Mouse (Mus musculus) midbrain, postnatal 0 days (tissue): ENCODE measurements around the gene Them7. TPM values are rescaled to one million over a fixed set of nuclear protein-coding genes. Genes with fewer than 3 reads are reported as not detected.

Experiments
- ATAC-seq: fragments of 200-750 bp; cut with Nextera tagmentation; 2 replicates; pipeline ENCODE4 v1.8.0; 2017; ENCODE audit warnings: moderate number of reproducible peaks, mild to moderate bottlenecking, moderate TSS enrichment, moderate library complexity; ENCODE audit not compliant: low FRiP score
- DNase-seq: peaks from one replicate; pipeline ENCODE4 v3.0.0-alpha.2; 2015; ENCODE audit warnings: low spot score
- H3K27ac ChIP-seq: fragments of 300-500 bp; sonication (generic); 2 replicates; pipeline ENCODE4 v1.5.1; 2014; ENCODE audit warnings: low read depth, mild to moderate bottlenecking, low read length, mixed read lengths
- H3K27me3 ChIP-seq: fragments of 300-500 bp; sonication (generic); 2 replicates; pipeline ENCODE4 v1.6.1; 2014; ENCODE audit warnings: low read length, control low read depth, mixed read lengths; ENCODE audit not compliant: insufficient read depth
- H3K36me3 ChIP-seq: fragments of 300-500 bp; sonication (generic); 2 replicates; pipeline ENCODE4 v1.6.1; 2014; ENCODE audit warnings: low read length, control low read depth, mixed read lengths; ENCODE audit not compliant: insufficient read depth
- H3K4me1 ChIP-seq: fragments of 300-500 bp; sonication (generic); 2 replicates; pipeline ENCODE4 v1.6.1; 2014; ENCODE audit warnings: mild to moderate bottlenecking, control low read depth, antibody characterized with exemption, low read length, mixed read lengths; ENCODE audit not compliant: insufficient read depth
- H3K4me2 ChIP-seq: fragments of 300-500 bp; sonication (generic); 2 replicates; pipeline ENCODE4 v1.6.1; 2014; ENCODE audit warnings: low read depth, mild to moderate bottlenecking, low read length, mixed read lengths; ENCODE audit not compliant: poor library complexity, severe bottlenecking
- H3K4me3 ChIP-seq: fragments of 300-500 bp; sonication (generic); 2 replicates; pipeline ENCODE4 v1.5.1; 2014; ENCODE audit warnings: low read depth, mild to moderate bottlenecking, low read length, moderate library complexity
- H3K9ac ChIP-seq: fragments of 300-500 bp; sonication (generic); replicated peaks from 2 replicates; pipeline ENCODE4 v1.6.1; 2014; ENCODE audit warnings: mild to moderate bottlenecking, low read length, moderate library complexity, mixed read lengths; ENCODE audit not compliant: poor library complexity, severe bottlenecking
- H3K9me3 ChIP-seq: fragments of 300-500 bp; sonication (generic); 2 replicates; pipeline ENCODE4 v1.6.1; 2016; ENCODE audit warnings: low read length, control low read depth
- CTCF ChIP-seq: IDR thresholded peaks from 2 replicates; pipeline ENCODE4 v1.5.1; 2016; ENCODE audit warnings: antibody characterized with exemption, mild to moderate bottlenecking
- WGBS: fragments of 180-500 bp; shearing (Covaris S2); extraction: QIAGEN DNeasy Blood & Tissue Kit; methylation state at CpG from one replicate; pipeline ENCODE4 v1.1.7; 2014; 5-methylcytosine and 5-hydroxymethylcytosine counted together
- polyA plus RNA-seq: library from polyadenylated mRNA; unstranded; fragments of >200 nt; fragmentation: Nextera tagmentation; extraction: Ambion mirVana; gene quantifications from 2 replicates; pipeline ENCODE4 v1.2.1, GENCODE M21; 2015
- total RNA-seq: library from RNA; depleted of rRNA; stranded (reverse); fragments of >200 nt; gene quantifications from 2 replicates; pipeline ENCODE4 v1.2.3, GENCODE M21; 2014; rRNA removed

Them7 gene
- total and polyA plus RNA-seq, 2 experiments from 2014 or later = not detected

DNA sequence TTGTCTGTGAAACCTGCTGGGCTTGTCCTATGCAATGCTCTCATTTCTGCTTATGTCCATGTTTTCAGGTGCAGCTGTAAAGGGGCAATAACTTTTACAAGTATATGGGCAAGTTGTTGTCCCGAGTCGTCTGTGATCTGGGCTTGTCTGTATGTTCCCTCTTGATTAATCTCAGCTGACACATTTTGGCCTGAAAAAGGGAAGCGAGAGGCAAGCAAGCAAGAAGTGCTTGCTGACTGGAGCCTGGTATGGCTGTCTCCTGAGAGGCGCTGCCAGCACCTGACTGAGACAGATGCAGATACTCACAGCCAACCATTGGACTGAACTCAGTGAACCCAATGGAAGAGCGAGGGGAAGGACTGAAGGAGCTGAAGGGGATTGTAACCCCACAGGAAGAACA is 193.5 kb downstream of the Them7 start:
- DNase-seq = no peak
- H3K4me1 ChIP-seq = peaks cover 10% of the 10 kb centered on the region; the same call in 1 of the 2 replicates
- no peak for TF ChIP-seq CTCF
- WGBS = 94% methylated on average over 5 of the region's 5 CpGs
- H3K9me3 ChIP-seq = no peaks in the 10 kb centered on the region
- H3K4me3 ChIP-seq = no peak overlapping the region
- H3K4me2 ChIP-seq = no peak overlapping the region
- H3K36me3 ChIP-seq = no peaks in the 10 kb centered on the region
- no peak for ATAC-seq
- H3K27me3 ChIP-seq = no peaks in the 10 kb centered on the region
- H3K27ac ChIP-seq = no peak overlapping the region
- no peak overlapping the region for H3K9ac ChIP-seq

DNA sequence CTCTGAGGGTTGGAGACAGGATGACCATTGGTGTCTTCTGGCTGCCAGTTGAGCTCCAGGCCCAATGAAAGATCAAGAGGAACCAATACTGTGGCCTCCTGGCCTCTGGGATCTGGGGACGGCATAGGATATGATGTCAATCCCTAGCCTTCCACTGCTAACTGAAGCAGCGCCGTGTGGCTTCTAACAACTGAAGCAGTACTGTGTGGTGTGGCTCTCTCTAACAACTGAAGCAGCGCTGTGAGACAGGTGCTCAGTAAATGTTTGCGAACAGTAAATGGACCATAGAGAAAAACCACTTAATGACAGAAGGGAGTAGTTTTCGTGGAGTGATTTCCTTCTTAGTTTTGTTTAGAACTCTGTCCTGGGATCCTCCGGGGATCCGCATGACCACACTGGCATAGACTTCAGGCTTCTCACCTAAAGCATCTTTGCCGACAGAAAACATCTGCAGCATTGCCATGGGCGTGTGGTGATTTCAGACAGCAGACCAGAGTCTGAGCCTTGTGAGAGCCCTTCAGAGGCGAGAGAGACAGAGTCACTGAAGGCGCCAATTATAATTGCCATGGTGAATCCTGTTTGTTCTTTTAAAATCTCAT is 194.6 kb downstream of the Them7 start:
- H3K4me1 ChIP-seq = peaks cover 10% of the 10 kb centered on the region; the same call in 1 of the 2 replicates
- no peak for DNase-seq
- no peak for TF ChIP-seq CTCF
- WGBS = 89% methylated on average over 12 of the region's 12 CpGs
- H3K9me3 ChIP-seq = no peaks in the 10 kb centered on the region
- no peak overlapping the region for H3K9ac ChIP-seq
- H3K27ac ChIP-seq = no peak overlapping the region
- no peaks in the 10 kb centered on the region for H3K36me3 ChIP-seq
- no peaks in the 10 kb centered on the region for H3K27me3 ChIP-seq
- no peak overlapping the region for H3K4me3 ChIP-seq
- ATAC-seq = no peak
- no peak overlapping the region for H3K4me2 ChIP-seq

DNA sequence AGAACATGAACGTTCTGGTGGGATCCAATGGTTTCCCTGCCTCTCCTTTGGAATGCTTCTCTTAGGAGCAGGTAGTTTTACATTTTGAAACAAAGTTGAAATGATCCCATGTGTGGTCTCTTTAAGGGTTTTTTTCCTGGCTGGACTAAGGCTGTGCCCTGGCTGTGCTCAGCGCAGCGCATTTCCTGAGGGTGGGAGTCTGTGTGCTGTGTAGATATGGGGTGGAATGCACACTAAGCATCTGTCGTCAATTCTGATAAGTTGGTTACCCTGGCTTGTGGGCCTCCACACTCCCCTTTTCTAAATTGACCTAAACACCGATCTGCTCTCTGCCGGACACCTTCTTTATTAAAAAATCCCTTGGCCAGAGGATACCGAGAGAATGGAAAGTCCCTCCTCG is 203.3 kb downstream of the Them7 start:
- Histone ChIP-seq H3K27ac (no peak overlapping the region), H3K27me3 (no peaks in the 10 kb centered on the region), H3K4me1 (no peaks in the 10 kb centered on the region), H3K4me2 (no peak overlapping the region), H3K36me3 (no peaks in the 10 kb centered on the region), H3K9ac (no peak overlapping the region), H3K9me3 (no peaks in the 10 kb centered on the region), H3K4me3 (no peak overlapping the region)
- 74% methylated on average over 8 of the region's 8 CpGs for WGBS
- no peak for TF ChIP-seq CTCF
- ATAC-seq = no peak
- DNase-seq = no peak

DNA sequence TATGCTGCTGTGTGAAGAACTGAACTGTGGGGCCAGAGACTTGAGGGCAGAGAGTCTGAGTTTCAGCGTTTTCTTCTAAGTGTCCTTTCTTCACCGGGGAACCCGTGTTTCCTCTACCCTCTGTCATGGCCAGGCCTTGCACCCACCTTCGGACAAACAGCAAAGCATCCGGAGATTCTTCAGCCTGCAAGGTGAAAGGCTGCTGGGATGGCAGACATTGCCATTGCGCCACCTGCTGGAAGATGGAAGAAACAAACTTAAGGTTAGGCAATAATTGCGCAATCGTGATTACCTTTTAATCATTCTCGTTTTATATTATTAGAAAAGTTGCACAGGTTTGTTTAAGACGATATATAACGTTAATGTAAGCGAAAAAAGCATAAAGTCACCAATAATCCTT is 203.9 kb downstream of the Them7 start:
- Histone ChIP-seq H3K9me3 (no peaks in the 10 kb centered on the region), H3K36me3 (no peaks in the 10 kb centered on the region), H3K27ac (no peak overlapping the region), H3K4me3 (no peak overlapping the region), H3K4me2 (no peak overlapping the region), H3K4me1 (no peaks in the 10 kb centered on the region), H3K9ac (no peak overlapping the region), H3K27me3 (no peaks in the 10 kb centered on the region)
- ATAC-seq = no peak
- peak; percentile 94 for TF ChIP-seq CTCF
- 3% methylated on average over 12 of the region's 12 CpGs for WGBS
- peak; percentile 79 for DNase-seq

DNA sequence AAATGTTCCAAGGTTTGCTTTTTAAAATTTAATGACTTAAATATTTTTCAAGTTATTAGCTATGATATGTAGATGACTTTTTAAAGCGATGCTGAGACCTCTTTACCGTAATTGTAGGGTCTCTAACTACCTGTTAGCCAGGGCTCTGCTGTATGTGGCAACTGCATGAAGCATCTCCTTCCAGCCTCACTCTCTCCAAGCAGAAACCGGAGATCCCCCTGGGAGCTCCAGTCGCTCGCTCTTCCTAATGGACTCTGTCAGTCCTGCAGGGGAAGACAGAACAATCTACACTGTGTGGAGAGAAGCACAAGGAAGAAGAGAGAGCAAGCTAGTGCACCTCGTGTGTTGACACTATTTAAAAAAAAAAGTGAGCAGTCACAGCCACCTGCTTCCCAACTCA is 204.3 kb downstream of the Them7 start:
- no peaks in the 10 kb centered on the region for H3K36me3 ChIP-seq
- TF ChIP-seq CTCF = no peak
- H3K4me1 ChIP-seq = no peaks in the 10 kb centered on the region
- no peaks in the 10 kb centered on the region for H3K27me3 ChIP-seq
- no peak for DNase-seq
- H3K4me3 ChIP-seq = no peak overlapping the region
- H3K9me3 ChIP-seq = no peaks in the 10 kb centered on the region
- no peak overlapping the region for H3K27ac ChIP-seq
- WGBS = 24% methylated on average over 6 of the region's 6 CpGs
- no peak for ATAC-seq
- H3K9ac ChIP-seq = no peak overlapping the region
- no peak overlapping the region for H3K4me2 ChIP-seq

Other genes with a start within 250 kb of the Them7 start
- gene Eif3m, start 207.2 kb upstream of the Them7 start, total RNA-seq = 86.4 and 127 TPM in 2 replicates
- 170 and 171 TPM in 2 replicates for gene Eif3m, start 207.2 kb upstream of the Them7 start, polyA plus RNA-seq
- not detected in 2 replicates for gene Gm11060, start 132.3 kb upstream of the Them7 start, total RNA-seq
- gene Gm11060, start 132.3 kb upstream of the Them7 start, polyA plus RNA-seq = not detected in 2 replicates
- gene Wt1, start 97.8 kb upstream of the Them7 start, total RNA-seq = 0.19 TPM in 1 of 2 replicates, not detected in the other
- 0.27 and 0.28 TPM in 2 replicates for gene Wt1, start 97.8 kb upstream of the Them7 start, polyA plus RNA-seq
- gene Rcn1, start 175.0 kb downstream of the Them7 start, total RNA-seq = 31.0 and 36.5 TPM in 2 replicates
- gene Rcn1, start 175.0 kb downstream of the Them7 start, polyA plus RNA-seq = 56.1 and 58.3 TPM in 2 replicates